Mouse (Mus musculus) liver, embryonic 12.5 days (tissue): Measurements from ENCODE around the gene Myoz2. TPM values are rescaled to one million over a fixed set of nuclear protein-coding genes. Genes with fewer than 3 reads are reported as not detected.
A peak's percentile ranks its signal among the peaks of the same experiment; 100 is the strongest.

Source experiments
- ATAC-seq: fragments of 200-750 bp; cut with Nextera tagmentation; 2 replicates; pipeline ENCODE4 v1.8.0; 2017; ENCODE audit warnings: moderate number of reproducible peaks, mild to moderate bottlenecking, moderate library complexity
- H3K27ac ChIP-seq: fragments of 300-500 bp; sonication (generic); 2 replicates; pipeline ENCODE4 v1.5.1; 2016; ENCODE audit warnings: mild to moderate bottlenecking
- H3K27me3 ChIP-seq: fragments of 300-500 bp; sonication (generic); replicated peaks from 2 replicates; pipeline ENCODE4 v1.6.1; 2016; ENCODE audit warnings: mild to moderate bottlenecking, moderate library complexity
- H3K36me3 ChIP-seq: fragments of 300-500 bp; sonication (generic); 2 replicates; pipeline ENCODE4 v1.6.1; 2016; ENCODE audit warnings: mild to moderate bottlenecking, moderate library complexity
- H3K4me1 ChIP-seq: fragments of 300-500 bp; sonication (generic); 2 replicates; pipeline ENCODE4 v1.6.1; 2016
- H3K4me2 ChIP-seq: fragments of 300-500 bp; sonication (generic); 2 replicates; pipeline ENCODE4 v1.6.1; 2016; ENCODE audit warnings: mild to moderate bottlenecking, moderate library complexity
- H3K4me3 ChIP-seq: fragments of 300-500 bp; sonication (generic); 2 replicates; pipeline ENCODE4 v1.5.1; 2016; ENCODE audit warnings: mild to moderate bottlenecking, moderate library complexity
- H3K9ac ChIP-seq: fragments of 300-500 bp; sonication (generic); 2 replicates; pipeline ENCODE4 v1.6.1; 2016; ENCODE audit warnings: mild to moderate bottlenecking, moderate library complexity
- H3K9me3 ChIP-seq: fragments of 300-500 bp; sonication (generic); replicated peaks from 2 replicates; pipeline ENCODE4 v1.6.1; 2016; ENCODE audit warnings: mild to moderate bottlenecking, moderate library complexity
- WGBS: fragments of 180-500 bp; shearing (Covaris S2); methylation state at CpG from one replicate; pipeline ENCODE4 v1.1.7; 2016; ENCODE audit not compliant: insufficient replicate concordance; 5-methylcytosine and 5-hydroxymethylcytosine counted together
- polyA plus RNA-seq: library from polyadenylated mRNA; unstranded; fragments of >200 nt; fragmentation: Nextera tagmentation; extraction: Ambion mirVana; gene quantifications from 2 replicates; pipeline ENCODE4 v1.2.1, GENCODE M21; 2016

Myoz2 gene
- polyA plus RNA-seq, 1 experiment from 2014 or later, result 0.15 TPM

DNA sequence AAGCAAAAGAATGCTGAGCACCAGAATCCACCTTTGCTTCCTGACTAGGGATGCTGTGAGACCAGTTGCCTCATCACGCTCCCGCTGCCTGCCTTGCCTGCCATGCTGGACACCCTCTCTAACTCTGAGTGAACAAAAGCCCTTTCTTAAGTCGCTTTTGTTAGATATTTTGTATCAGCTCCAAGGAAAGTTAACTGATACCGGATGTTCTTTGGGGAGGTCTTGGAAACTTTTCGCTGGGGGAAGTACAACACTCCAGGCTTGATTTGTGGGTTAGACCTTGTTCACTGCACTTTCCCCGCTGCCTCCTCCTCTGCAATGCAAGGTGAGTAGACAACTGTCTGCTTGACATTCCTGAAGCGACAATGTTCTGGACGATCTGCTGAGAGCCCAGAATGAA is 36.3 kb downstream of the Myoz2 start:
- Histone ChIP-seq H3K9me3 (no peaks in the 10 kb centered on the region), H3K4me2 (no peak overlapping the region), H3K9ac (no peak overlapping the region), H3K4me3 (no peak overlapping the region), H3K27ac (no peak overlapping the region), H3K36me3 (no peaks in the 10 kb centered on the region), H3K4me1 (no peaks in the 10 kb centered on the region), H3K27me3 (no peaks in the 10 kb centered on the region)
- 72% methylated on average over 8 of the region's 8 CpGs for WGBS
- ATAC-seq, result no peak

DNA sequence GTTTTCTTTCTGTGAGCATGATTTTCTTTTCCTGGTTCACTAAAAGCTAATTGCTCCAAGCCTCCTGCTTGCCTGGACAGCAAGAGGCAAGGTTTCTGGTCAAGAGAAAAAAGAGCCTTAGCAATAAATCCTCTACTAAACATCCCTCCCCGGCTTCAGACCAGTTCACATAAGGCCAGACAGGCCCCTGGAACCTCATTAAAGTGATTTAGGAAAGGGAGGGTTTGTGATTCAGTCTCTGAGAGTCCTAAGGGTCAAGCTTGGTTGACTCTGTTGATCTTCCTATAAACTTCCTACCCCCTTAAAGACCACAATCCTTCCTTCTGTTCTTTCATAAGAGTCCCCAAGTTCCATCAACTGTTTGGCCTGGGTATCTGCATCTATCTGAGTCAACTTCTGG is 37.8 kb downstream of the Myoz2 start:
- H3K9me3 ChIP-seq, result no peaks in the 10 kb centered on the region
- no peaks in the 10 kb centered on the region for H3K4me1 ChIP-seq
- WGBS, result 44% methylated on average over 1 of the region's 1 CpGs
- H3K27ac ChIP-seq, result no peak overlapping the region
- H3K4me2 ChIP-seq, result no peak overlapping the region
- H3K4me3 ChIP-seq, result no peak overlapping the region
- H3K36me3 ChIP-seq, result no peaks in the 10 kb centered on the region
- ATAC-seq, result no peak
- no peaks in the 10 kb centered on the region for H3K27me3 ChIP-seq
- H3K9ac ChIP-seq, result no peak overlapping the region

DNA sequence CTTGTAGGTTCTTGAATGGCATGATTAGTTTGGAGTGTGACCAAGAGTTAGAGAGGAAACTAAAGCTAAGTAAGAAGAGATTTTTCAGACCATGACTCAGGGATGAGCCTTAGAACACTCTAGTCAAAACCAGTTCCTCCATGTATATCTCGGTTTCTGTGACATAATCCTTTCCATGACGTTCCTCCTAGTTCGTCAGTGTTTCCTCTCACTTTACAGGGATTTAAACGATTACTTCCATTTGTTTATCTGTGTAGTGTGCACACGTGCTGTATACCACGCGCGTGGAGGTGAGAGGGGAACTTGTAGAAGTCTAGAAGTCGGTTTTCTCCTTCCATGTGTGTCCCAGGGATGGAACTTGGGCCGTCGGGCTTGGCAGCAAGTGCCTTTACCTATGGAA is 47.9 kb downstream of the Myoz2 start:
- no peak overlapping the region for H3K27ac ChIP-seq
- H3K9me3 ChIP-seq, result no peaks in the 10 kb centered on the region
- whole genome bisulfite sequencing, result 67% methylated on average over 11 of the region's 11 CpGs
- no peaks in the 10 kb centered on the region for H3K27me3 ChIP-seq
- peaks cover 20% of the 10 kb centered on the region for H3K4me1 ChIP-seq
- H3K36me3 ChIP-seq, result no peaks in the 10 kb centered on the region
- H3K4me3 ChIP-seq, result no peak overlapping the region
- ATAC-seq, result no peak
- H3K4me2 ChIP-seq, result no peak overlapping the region
- no peak overlapping the region for H3K9ac ChIP-seq

DNA sequence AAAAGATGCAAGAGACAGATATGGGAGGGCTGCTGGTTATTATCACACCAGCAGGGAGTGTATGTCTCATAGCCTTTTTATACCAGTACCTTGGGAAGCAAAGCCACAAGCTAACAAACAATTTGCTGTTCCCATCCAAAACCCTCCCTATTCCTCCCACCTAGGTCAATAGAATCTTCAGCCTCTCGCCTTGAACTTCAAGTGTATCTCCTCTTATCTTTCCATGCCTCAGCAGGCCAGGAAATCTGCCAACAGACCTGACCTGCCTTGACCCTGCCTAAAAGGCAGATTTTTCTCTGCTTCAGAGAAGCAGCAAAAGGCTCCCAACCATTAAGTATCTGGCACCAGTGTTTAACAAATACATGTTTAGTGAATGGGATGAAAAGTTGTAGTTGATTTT is 48.4 kb downstream of the Myoz2 start:
- WGBS, result 7% methylated on average over 1 of the region's 1 CpGs
- Histone ChIP-seq H3K9me3 (no peaks in the 10 kb centered on the region), H3K27ac (no peak overlapping the region), H3K27me3 (no peaks in the 10 kb centered on the region), H3K36me3 (no peaks in the 10 kb centered on the region), H3K4me3 (no peak overlapping the region), H3K4me1 (peaks cover 20% of the 10 kb centered on the region), H3K4me2 (no peak overlapping the region), H3K9ac (no peak overlapping the region)
- ATAC-seq, result no peak

DNA sequence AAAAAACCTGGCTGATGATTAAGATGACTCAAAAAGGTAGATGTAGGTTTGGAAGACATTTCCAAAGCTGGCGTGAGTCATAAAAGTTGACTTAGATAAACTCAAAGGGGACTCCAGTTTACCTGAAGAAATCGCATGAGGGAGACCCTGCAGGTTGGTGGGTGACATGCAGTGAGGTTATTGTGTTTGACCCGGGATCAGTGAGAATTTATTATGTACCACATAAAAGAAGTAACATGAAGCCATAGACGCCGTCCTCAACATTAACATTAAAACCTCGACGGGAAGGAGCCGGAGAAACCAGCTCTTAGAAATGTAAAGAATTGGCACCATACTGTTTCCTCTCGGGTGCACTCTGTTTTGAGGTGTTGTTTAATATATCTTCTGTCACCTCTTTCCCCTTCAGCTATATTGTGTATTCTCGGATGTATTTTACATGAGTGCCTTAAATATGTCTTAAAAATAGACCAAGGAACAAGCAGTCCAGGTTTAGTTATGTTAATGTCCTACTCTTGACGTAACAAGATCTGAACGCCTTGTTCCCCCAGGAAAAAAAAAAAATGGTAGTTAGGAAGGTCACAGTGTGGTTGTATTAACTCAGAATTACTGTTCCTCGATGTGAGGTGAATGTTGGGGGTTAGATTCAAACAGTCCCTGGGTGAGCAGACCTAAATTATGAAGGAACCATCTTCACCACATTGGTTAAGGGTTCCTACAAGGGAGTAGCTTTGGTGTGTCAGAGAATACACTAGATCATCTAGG is 49.5 kb downstream of the Myoz2 start:
- 35% methylated on average over 13 of the region's 13 CpGs for WGBS
- Histone ChIP-seq H3K4me3 (peak overlapping the region; percentile 80), H3K9ac (peak overlapping the region; percentile 88), H3K4me1 (peaks cover 20% of the 10 kb centered on the region), H3K27me3 (no peaks in the 10 kb centered on the region), H3K36me3 (no peaks in the 10 kb centered on the region), H3K4me2 (peak overlapping the region; percentile 97), H3K9me3 (no peaks in the 10 kb centered on the region), H3K27ac (peak overlapping the region; percentile 80)
- ATAC-seq, result no peak

DNA sequence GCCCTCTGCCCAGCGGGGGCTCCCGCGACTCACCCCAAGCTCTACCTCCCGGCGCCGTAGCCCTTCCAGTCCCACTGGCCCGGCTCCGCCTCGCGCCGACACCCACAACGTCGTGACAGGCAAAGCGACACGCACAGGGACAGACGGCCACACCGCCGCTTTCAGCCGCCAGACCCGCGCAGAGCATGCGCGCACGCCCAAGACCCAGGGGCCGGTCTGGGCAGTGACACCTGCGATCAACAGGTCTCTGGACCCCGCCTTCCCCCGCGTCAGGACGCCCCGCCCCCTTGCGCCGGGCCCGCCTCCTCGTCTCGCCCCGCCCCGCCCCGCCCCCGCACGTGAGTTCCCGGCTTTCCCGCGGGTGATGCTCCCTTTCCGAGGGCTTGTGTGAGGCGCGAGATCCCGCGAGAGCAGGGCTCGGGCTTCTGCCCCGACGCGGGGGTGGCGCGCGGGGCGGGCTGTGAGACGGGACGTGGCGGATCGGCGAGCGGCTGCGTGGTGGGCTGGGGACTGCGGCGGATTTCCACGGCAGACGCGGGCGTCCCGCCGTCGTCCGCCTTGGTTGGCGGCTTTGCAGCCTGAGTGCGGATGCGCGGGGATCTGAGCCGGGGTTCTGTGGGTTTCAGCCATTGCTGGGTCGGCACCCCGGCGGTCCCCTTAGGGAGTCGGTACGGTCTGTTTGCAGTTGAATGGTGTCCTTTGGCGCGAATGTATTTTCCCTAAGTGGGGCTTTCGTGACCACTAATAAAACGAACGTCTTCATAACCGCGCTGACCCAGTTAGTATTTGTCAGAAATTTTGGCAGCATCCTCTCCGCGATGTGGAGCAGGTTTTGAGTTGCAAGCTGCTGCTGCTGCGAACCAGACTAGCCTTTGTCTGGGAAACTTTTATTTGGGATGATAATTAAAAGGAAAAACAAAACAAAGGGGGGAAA is 50.3 kb downstream of the Myoz2 start, which contains the start of gene Usp53:
Gene Usp53, minus strand, starts transcription at position 262 of the 934 bp plus-strand sequence.
- Histone ChIP-seq H3K4me3 (peak within 1 kb of the TSS; percentile 80), H3K27me3 (no peaks in the 10 kb centered on the region), H3K27ac (peak within 1 kb of the TSS; percentile 92), H3K4me2 (peak within 1 kb of the TSS; percentile 97), H3K4me1 (peaks cover 20% of the 10 kb centered on the region), H3K9ac (peak within 1 kb of the TSS; percentile 88), H3K36me3 (no peaks in the 10 kb centered on the region), H3K9me3 (no peaks in the 10 kb centered on the region)
- under 1% methylated on average over 84 of the region's 94 CpGs for WGBS
- ATAC-seq, result peak; percentile 99

DNA sequence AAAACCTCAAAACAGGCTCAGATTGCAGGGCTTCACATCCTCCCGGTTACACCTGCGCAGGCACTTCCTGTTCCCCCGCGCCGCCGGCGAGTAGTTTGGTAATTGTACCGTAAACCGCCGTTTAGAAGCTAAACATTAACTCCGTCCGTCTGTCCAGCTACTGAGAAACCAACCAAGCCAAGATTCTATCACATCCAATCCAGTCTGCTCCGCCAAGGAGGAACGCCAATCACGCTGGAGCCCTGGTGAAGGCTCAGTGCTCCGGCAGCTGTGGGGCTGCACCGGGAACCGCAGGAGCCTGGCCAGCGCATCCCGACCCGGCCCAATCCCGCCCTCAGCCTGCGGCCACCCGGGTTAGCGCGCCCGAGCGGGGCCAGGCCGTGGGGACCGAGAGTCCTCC is 51.0 kb downstream of the Myoz2 start:
- H3K4me2 ChIP-seq, result peak overlapping the region; percentile 97
- H3K4me3 ChIP-seq, result peak overlapping the region; percentile 80
- ATAC-seq, result peak; percentile 78
- peaks cover 20% of the 10 kb centered on the region for H3K4me1 ChIP-seq
- H3K27me3 ChIP-seq, result no peaks in the 10 kb centered on the region
- peak overlapping the region; percentile 92 for H3K27ac ChIP-seq
- H3K9me3 ChIP-seq, result no peaks in the 10 kb centered on the region
- peaks cover 4% of the 10 kb centered on the region; the same call in 1 of the 2 replicates for H3K36me3 ChIP-seq
- peak overlapping the region; percentile 88 for H3K9ac ChIP-seq
- 0% methylated on average over 30 of the region's 30 CpGs for WGBS

DNA sequence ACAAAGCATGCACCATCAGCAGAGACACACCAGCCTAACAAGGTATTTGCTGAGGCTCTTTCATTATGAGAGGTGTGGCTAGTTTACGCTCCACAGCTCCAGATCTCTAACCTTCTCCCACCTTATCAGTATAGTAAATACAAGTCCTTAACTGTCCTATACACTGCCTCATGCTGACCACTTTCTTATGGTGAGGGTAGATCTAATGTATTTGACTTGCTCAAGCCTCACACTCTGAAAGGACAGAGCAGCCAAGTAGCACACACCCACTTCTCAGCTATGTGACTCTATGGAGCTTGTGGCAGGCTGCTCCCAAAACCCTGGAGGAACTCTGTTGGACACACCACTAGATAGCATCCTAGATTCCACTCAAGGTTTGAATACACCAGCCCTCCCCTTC is 58.9 kb downstream of the Myoz2 start:
- peaks cover 8% of the 10 kb centered on the region; the same call in 1 of the 2 replicates for H3K36me3 ChIP-seq
- WGBS, result 50% methylated on average over 1 of the region's 1 CpGs
- no peak overlapping the region for H3K27ac ChIP-seq
- H3K4me2 ChIP-seq, result no peak overlapping the region
- H3K27me3 ChIP-seq, result no peaks in the 10 kb centered on the region
- H3K9me3 ChIP-seq, result no peaks in the 10 kb centered on the region
- H3K9ac ChIP-seq, result no peak overlapping the region
- peak; percentile 70 for ATAC-seq
- H3K4me1 ChIP-seq, result peaks cover 9% of the 10 kb centered on the region
- no peak overlapping the region for H3K4me3 ChIP-seq

DNA sequence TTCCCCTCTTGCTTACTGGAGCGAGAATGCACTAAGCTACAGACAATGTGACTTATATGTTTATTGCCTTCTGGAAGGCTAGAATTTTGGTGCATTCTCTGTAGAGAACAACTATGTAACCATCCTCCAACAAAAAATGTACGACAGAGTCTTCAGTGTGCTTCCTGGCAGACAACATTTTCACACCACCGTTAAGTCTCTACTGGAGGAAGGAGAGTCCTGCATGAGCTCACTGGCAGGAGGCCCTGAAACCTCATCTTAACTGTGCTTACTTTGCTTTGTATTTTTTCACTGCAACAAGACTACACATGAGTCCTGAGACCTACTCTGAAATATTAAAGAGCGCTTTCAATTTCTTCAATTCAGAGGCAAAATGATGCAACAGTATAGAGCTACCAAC is 59.5 kb downstream of the Myoz2 start:
- Histone ChIP-seq H3K4me1 (peaks cover 9% of the 10 kb centered on the region), H3K27me3 (no peaks in the 10 kb centered on the region), H3K36me3 (peaks cover 8% of the 10 kb centered on the region; the same call in 1 of the 2 replicates), H3K9me3 (no peaks in the 10 kb centered on the region), H3K9ac (no peak overlapping the region), H3K4me3 (no peak overlapping the region), H3K27ac (no peak overlapping the region), H3K4me2 (no peak overlapping the region)
- no peak for ATAC-seq
- WGBS, result 82% methylated on average over 4 of the region's 4 CpGs

DNA sequence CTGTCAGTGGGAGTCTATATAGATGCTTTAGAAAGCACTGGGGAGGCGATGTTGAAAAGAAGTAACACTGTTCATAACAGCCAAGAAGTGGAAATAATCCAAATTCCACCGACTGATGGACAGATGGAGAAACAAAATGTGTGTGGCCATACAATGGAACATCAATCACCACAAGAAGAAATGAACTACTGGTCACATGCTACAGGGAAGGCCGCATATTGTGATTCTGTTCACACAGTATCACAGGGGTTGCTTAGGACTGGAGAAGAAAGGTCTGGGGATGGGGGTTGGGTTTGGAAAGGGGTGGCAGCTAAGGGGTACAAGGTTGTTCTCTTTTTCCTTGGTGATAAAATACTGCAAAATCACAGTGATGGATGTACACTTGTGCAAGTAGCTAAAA is 60.0 kb downstream of the Myoz2 start:
- H3K27me3 ChIP-seq, result no peaks in the 10 kb centered on the region
- H3K4me2 ChIP-seq, result no peak overlapping the region
- no peak overlapping the region for H3K9ac ChIP-seq
- no peak overlapping the region for H3K4me3 ChIP-seq
- H3K4me1 ChIP-seq, result peaks cover 9% of the 10 kb centered on the region
- no peak for ATAC-seq
- peaks cover 8% of the 10 kb centered on the region; the same call in 1 of the 2 replicates for H3K36me3 ChIP-seq
- H3K9me3 ChIP-seq, result no peaks in the 10 kb centered on the region
- H3K27ac ChIP-seq, result no peak overlapping the region
- WGBS, result 80% methylated on average over 3 of the region's 3 CpGs

DNA sequence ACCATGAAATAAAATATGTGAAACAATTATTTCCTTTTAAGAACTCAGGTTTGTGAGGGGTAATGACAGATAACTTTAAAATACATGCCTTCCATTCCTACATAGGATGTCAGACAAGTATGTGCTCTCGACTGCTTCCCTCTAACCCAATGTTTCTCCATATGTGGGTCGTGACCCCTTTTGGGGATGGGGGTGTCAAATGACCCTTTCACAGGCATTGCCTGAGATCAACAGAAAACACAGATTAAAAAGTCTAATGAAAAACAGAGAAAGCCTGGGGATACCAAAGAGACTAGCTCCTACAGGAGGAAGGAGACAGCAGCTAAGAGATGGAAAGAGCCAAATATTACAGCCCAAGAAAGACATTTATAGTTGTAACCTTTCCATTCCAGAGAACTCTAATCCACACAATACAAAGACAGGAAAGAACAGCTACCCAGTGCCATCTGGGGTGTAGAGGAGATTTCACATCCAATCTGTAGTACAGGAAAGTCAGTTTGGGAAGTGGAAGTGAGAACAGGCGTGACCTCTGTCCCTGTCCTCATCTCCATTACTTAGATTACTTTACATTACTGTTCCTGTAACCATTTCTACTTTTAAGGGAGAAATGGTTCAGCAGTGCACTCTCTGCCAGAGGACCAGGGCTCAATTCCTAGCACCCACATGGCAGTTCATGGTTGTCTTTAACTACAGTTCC is 62.5 kb downstream of the Myoz2 start:
- H3K27me3 ChIP-seq, result no peaks in the 10 kb centered on the region
- 77% methylated on average over 3 of the region's 3 CpGs for WGBS
- no peak for ATAC-seq
- H3K4me1 ChIP-seq, result peaks cover 9% of the 10 kb centered on the region
- H3K4me3 ChIP-seq, result no peak overlapping the region
- H3K36me3 ChIP-seq, result peaks cover 8% of the 10 kb centered on the region
- H3K9me3 ChIP-seq, result no peaks in the 10 kb centered on the region
- H3K27ac ChIP-seq, result no peak overlapping the region
- H3K4me2 ChIP-seq, result no peak overlapping the region
- no peak overlapping the region for H3K9ac ChIP-seq
